Mouse (Mus musculus) lung, embryonic 14.5 days (tissue): ENCODE results near the gene Tbxa2r. TPM values are rescaled to one million over a fixed set of nuclear protein-coding genes. Genes with fewer than 3 reads are reported as not detected.

Source experiments
- ATAC-seq: fragments of 200-750 bp; cut with Nextera tagmentation; 2 replicates; pipeline ENCODE4 v1.8.0; 2017; ENCODE audit warnings: mild to moderate bottlenecking, moderate TSS enrichment, moderate library complexity; ENCODE audit not compliant: insufficient read depth
- DNase-seq: peaks from one replicate; pipeline ENCODE4 v3.0.0-alpha.2; 2015
- H3K27ac ChIP-seq: fragments of 300-500 bp; sonication (generic); 2 replicates; pipeline ENCODE4 v1.5.1; 2014; ENCODE audit warnings: low read depth, mild to moderate bottlenecking, moderate library complexity
- H3K27me3 ChIP-seq: fragments of 300-500 bp; sonication (generic); 2 replicates; pipeline ENCODE4 v1.6.1; 2014; ENCODE audit warnings: low read length, control low read depth; ENCODE audit not compliant: insufficient read depth
- H3K36me3 ChIP-seq: fragments of 300-500 bp; sonication (generic); 2 replicates; pipeline ENCODE4 v1.6.1; 2014; ENCODE audit warnings: control low read depth; ENCODE audit not compliant: insufficient read depth
- H3K4me1 ChIP-seq: fragments of 300-500 bp; sonication (generic); 2 replicates; pipeline ENCODE4 v1.6.1; 2014; ENCODE audit warnings: antibody characterized with exemption, control low read depth; ENCODE audit not compliant: insufficient read depth
- H3K4me2 ChIP-seq: fragments of 300-500 bp; sonication (generic); 2 replicates; pipeline ENCODE4 v1.6.1; 2014; ENCODE audit warnings: mild to moderate bottlenecking
- H3K4me3 ChIP-seq: fragments of 300-500 bp; sonication (generic); 2 replicates; pipeline ENCODE4 v1.5.1; 2014; ENCODE audit warnings: low read depth, low read length
- H3K9ac ChIP-seq: fragments of 300-500 bp; sonication (generic); 2 replicates; pipeline ENCODE4 v1.6.1; 2014
- H3K9me3 ChIP-seq: fragments of 300-500 bp; sonication (generic); 2 replicates; pipeline ENCODE4 v1.6.1; 2016; ENCODE audit warnings: low read depth, low read length, control low read depth
- CTCF ChIP-seq: IDR thresholded peaks from 2 replicates; pipeline ENCODE4 v1.5.1; 2016; ENCODE audit warnings: antibody characterized with exemption, low read depth
- WGBS: fragments of 180-500 bp; shearing (Covaris S2); extraction: QIAGEN DNeasy Blood & Tissue Kit; methylation state at CpG from one replicate; pipeline ENCODE4 v1.1.7; 2014; 5-methylcytosine and 5-hydroxymethylcytosine counted together
- polyA plus RNA-seq: library from polyadenylated mRNA; unstranded; fragments of >200 nt; fragmentation: Nextera tagmentation; extraction: Ambion mirVana; gene quantifications from 2 replicates; pipeline ENCODE4 v1.2.1, GENCODE M21; 2014

The Tbxa2r gene
- polyA plus RNA-seq, 1 experiment from 2014 or later = 15.0 TPM

GRCm38 (mm10) chr10:81334324-81334723, 5.8 kb downstream of the Tbxa2r start:
- 73% methylated on average over 11 of the region's 11 CpGs for WGBS
- Histone ChIP-seq H3K9me3 (no peaks in the 10 kb centered on the region), H3K9ac (no peak overlapping the region), H3K27me3 (peaks cover 11% of the 10 kb centered on the region), H3K27ac (peak overlapping the region; percentile 96; the same call in 1 of the 2 replicates), H3K36me3 (no peaks in the 10 kb centered on the region), H3K4me1 (peaks cover 29% of the 10 kb centered on the region), H3K4me3 (no peak overlapping the region), H3K4me2 (no peak overlapping the region)
- no peak for ATAC-seq
- no peak for DNase-seq
- TF ChIP-seq CTCF = no peak

GRCm38 (mm10) chr10:81335393-81336340, 7.1 kb downstream of the Tbxa2r start:
- peak overlapping the region; percentile 96 for H3K27ac ChIP-seq
- TF ChIP-seq CTCF = no peak
- peak; percentile 87 for DNase-seq
- no peaks in the 10 kb centered on the region for H3K36me3 ChIP-seq
- H3K4me3 ChIP-seq = no peak overlapping the region
- peaks cover 19% of the 10 kb centered on the region; the same call in 1 of the 2 replicates for H3K4me1 ChIP-seq
- H3K27me3 ChIP-seq = peaks cover 11% of the 10 kb centered on the region
- no peaks in the 10 kb centered on the region for H3K9me3 ChIP-seq
- peak overlapping the region; percentile 23; the same call in 1 of the 2 replicates for H3K9ac ChIP-seq
- ATAC-seq = peak; percentile 78
- WGBS = 33% methylated on average over 19 of the region's 19 CpGs
- H3K4me2 ChIP-seq = peak overlapping the region; percentile 46

- 90% methylated on average over 4 of the region's 4 CpGs for WGBS
- DNase-seq (no peak), ATAC-seq (no peak)
- Histone ChIP-seq H3K4me3 (no peak overlapping the region), H3K9me3 (no peaks in the 10 kb centered on the region), H3K4me2 (peak overlapping the region; percentile 42), H3K4me1 (peaks cover 16% of the 10 kb centered on the region; the same call in 1 of the 2 replicates), H3K9ac (peak overlapping the region; percentile 8; the same call in 1 of the 2 replicates), H3K36me3 (no peaks in the 10 kb centered on the region), H3K27me3 (peaks cover 17% of the 10 kb centered on the region), H3K27ac (peak overlapping the region; percentile 96)
- no peak for TF ChIP-seq CTCF
Observed at GRCm38 (mm10) chr10:81336558-81336957, 8.0 kb downstream of the Tbxa2r start.

GRCm38 (mm10) chr10:81340551-81341332, 12.2 kb downstream of the Tbxa2r start:
- DNase-seq = no peak
- no peak for ATAC-seq
- Histone ChIP-seq H3K36me3 (0 out of 2 replicates have a peak, but pooled peaks cover 6% of the 10 kb centered on the region), H3K4me3 (no peak overlapping the region), H3K27me3 (peaks cover 33% of the 10 kb centered on the region), H3K9me3 (no peaks in the 10 kb centered on the region), H3K9ac (no peak overlapping the region), H3K4me1 (no peaks in the 10 kb centered on the region), H3K27ac (no peak overlapping the region), H3K4me2 (no peak overlapping the region)
- 37% methylated on average over 17 of the region's 17 CpGs for WGBS
- TF ChIP-seq CTCF = no peak

- Histone ChIP-seq H3K9ac (no peak overlapping the region), H3K9me3 (no peaks in the 10 kb centered on the region), H3K27me3 (peaks cover 33% of the 10 kb centered on the region), H3K4me3 (no peak overlapping the region), H3K4me2 (no peak overlapping the region), H3K27ac (no peak overlapping the region), H3K36me3 (peaks cover 10% of the 10 kb centered on the region; the same call in 1 of the 2 replicates), H3K4me1 (no peaks in the 10 kb centered on the region)
- ATAC-seq (no peak; the same call in 1 of the 2 replicates), DNase-seq (peak; percentile 83)
- TF ChIP-seq CTCF = peak; percentile 88
- 34% methylated on average over 16 of the region's 16 CpGs for WGBS
Observed at GRCm38 (mm10) chr10:81341333-81341949, 12.9 kb downstream of the Tbxa2r start.

GRCm38 (mm10) chr10:81342686-81343505, 14.4 kb downstream of the Tbxa2r start, which contains the start of gene Gipc3:
TSS of gene Gipc3 (minus strand) at chr10:81343266.
- Histone ChIP-seq H3K4me1 (peaks cover 4% of the 10 kb centered on the region; the same call in 1 of the 2 replicates), H3K27me3 (peaks cover 33% of the 10 kb centered on the region), H3K4me2 (peak within 1 kb of the TSS; percentile 78), H3K9ac (peak within 1 kb of the TSS; percentile 58), H3K27ac (no peak within 1 kb of the TSS), H3K36me3 (peaks cover 14% of the 10 kb centered on the region), H3K9me3 (no peaks in the 10 kb centered on the region), H3K4me3 (peak within 1 kb of the TSS; percentile 50)
- no peak for TF ChIP-seq CTCF
- WGBS = 4% methylated on average over 59 of the region's 67 CpGs
- no peak for DNase-seq
- ATAC-seq = no peak
